Mouse (Mus musculus): ENCODE measurements around the gene Sec14l2.

DNA sequence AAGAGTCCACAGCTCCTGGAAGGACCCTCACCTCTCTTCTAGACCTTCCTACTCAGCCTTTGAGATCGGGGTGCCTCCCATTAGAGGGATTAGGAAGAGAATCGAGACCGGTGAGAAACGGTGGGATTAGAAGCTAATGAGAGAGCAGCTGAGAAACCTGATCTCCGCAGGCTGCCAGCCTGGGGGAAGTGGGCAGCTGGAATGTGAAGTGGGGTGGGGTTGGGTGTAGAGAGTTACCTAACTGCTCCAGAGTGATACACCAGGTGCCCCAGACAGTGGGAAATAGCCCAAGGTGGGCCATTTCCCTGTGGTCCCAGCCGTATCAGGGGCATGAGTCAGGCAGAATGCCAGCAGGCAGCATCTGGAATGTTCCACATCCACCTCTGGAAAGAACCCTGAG is 60.2 kb downstream of the Sec14l2 start:
- TF ChIP-seq EP300 (IDR thresholded peaks at IDR 0.05) (peak; percentile 91), CTCF (IDR thresholded peaks at IDR 0.05) (no peak)
